Mouse (Mus musculus) heart, adult 11 months (tissue): ENCODE measurements around the gene Zfp958.
A peak's percentile ranks its signal among the peaks of the same experiment; 100 is the strongest.
"Not testable (repeated sequence)": the region's sequence is repeated elsewhere in the genome, so short reads cannot be mapped to it uniquely, and the experiment has no call there.

Experiments
- DNase-seq: peaks from one replicate; pipeline ENCODE4 v3.0.0; 2022

Zfp958 gene

DNA sequence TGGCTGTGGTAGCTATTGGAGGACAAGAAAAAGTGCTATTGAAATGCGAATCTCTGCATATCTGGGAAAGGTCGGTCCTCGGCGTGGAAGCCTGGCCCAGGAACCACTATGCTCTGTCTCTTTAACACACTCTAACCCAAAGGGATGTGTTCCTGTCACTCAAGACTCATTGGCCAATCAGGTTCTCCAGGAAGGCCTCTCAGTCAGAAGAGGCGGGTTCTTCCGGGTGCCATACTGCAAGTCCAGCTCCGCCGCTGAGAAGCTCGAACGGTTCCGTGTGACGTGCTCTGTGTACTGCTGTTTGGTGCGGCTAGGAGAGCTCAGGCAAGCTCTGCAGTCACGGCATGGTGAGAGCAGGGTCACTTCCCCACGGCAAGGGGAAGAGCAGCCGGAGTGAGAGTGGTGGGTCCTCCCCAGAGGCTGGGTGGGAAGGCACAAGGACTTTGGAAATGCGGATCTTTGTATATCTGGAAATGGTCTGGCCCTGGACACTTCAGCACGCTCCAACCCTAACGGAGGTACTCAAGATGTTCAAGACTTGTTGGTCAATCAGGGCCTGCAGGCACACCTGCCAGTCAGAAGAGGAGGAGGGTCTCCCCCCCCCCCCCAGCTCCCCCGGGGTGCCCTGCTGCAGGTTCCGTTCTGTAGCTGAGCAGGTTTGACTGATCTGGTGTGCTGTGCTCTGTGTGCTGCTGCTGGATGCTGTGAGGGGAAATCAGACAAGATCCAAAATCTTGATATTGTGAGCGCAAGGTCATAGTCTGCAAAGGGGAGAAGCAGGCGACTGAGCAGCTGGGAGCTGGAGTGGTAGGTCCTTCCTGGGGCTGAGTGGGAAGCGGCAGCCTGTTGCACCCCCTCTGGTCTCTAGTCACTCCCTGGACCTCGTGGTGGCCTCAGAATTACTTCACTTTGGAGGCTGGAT lies at the start of gene Zfp958:
TSS of gene Zfp958 (plus strand) at position 236 of the 922 bp plus-strand sequence.
- peak; percentile 99 for DNase-seq

- DNase-seq, result no peak
Observed at GRCm38 (mm10) chr8:4581986-4582385, 31.0 kb upstream of the Zfp958 start.

DNA sequence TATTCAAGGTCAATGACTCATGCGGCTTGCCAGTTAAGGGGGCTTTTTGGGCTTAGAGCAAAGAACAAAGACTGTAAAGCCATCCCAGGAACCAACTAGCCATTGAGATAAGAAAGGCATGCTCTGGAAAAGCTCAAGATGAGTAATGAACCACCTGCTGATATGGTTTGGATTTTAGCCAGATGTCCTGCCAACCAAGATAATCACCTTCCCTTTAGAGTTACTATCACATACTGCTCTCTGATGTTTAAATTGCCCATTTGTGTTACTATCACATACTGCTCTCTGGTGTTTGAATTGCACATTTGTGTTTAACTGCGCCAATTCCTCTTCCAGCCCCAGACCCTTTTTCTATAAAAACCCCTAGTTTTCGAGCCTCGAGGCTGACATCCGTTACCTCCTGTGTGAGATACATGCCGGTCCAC lies 30.2 kb upstream of the Zfp958 start:
- DNase-seq, result no peak

GRCm38 (mm10) chr8:4584660-4585059 lies 28.3 kb upstream of the Zfp958 start:
- DNase-seq, result no peak

DNA sequence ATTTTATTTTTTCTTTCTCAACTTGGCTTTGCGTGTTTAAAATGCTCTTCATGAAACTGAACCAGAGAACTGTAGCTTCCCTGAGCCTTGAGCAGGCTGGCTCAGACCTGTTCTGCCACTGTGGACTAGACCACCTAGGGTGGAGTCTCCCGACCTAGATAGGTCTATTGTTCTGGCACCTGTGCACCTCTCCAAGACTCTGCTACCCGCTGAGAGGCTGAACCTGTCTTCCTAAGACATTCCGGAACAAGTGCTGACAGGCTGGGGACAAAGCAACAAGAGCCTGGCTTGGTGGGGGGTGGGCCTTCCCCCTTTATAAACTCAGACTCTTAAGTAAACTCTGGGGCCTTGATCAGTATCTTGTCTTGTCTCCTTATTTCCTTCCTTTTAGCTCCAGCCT lies 26.6 kb upstream of the Zfp958 start:
- DNase-seq, result no peak

- DNase-seq, result no peak
Observed at GRCm38 (mm10) chr8:4588165-4589000, 24.6 kb upstream of the Zfp958 start.

DNA sequence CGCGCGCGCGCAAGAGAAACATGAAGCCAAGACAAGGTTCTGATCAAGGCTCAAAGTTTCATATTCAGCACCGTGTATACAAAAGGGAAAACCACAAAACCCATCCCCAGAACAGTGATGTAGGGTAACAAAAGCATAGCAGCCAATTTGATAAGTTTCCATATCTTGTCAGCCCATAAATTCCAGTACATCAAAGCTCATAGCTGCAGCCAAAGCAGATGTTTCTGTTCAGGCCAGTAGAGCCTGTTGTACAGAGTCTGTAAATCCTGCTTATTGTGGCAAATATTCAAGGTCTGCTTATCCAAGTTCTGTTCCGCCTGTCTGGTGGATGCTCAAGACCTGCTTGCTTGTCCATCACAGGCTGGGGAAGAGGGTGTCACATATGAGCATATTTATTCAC lies 4.1 kb upstream of the Zfp958 start:
- DNase-seq, result peak; percentile 37

DNA sequence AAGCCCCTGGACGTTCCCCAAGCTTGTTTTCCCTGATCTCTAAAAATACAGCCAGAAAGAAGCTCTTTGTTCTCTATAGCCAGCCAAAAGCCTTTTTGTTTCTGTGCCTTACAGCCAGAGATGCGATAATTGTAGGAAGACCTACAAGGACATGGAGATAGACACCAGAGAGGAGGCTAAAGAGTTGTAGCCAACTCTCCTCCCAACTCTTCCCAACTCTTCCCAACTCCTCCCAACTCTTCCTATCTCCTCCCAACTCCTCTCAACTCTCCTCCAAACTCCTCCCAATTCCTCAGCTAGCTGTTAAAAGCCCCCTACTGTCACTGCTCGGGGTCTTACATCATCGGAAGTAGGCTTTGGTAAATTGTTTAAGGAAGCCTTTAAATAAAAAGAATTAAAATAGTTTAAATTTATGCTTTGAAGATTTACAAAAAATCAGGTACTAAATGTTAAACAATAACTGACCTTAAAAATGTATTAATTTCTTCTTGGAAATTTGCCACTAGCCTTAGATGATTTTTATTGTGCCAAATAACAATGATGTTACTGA lies 1.3 kb upstream of the Zfp958 start:
- DNase-seq, result peak; percentile 87

DNA sequence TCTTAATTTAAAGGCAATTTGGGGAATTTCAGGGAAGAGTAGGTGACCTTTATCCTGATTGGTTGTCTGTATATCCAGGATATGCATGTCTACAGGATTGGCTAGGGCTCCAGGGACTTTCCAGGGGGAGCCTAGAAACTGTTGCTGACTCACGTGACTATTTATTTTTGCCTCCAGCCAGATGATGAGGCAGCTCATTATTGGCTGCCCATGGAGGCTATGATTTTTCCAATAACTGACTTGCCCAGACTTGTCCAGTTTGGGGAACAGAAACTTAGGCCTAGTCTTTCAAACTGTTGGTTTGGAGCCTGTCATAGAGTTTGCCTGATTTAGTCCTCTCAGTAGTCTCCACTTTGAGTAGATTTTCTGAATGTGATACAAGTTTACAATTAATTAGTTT lies 14.4 kb downstream of the Zfp958 start:
- peak; percentile 67 for DNase-seq

DNA sequence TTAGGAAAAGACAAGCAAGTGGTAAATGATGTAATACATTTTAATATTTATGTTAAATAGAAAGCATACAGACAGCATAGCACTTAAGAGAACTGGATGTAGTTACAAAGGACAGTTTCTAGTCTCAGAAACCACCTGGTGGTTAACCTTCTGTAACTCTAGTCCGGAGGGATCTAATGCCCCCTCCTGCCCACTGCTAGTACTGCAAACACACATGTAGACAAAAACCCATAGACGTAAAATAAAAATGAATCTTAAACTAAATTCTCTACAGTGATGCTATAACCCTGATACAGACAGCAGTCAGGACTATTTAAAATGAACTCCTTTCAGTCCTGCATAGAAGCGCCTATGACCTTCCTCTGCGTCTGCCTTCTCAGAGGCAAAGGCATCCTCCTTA lies 24.1 kb downstream of the Zfp958 start:
- no peak for DNase-seq

GRCm38 (mm10) chr8:4642974-4643373 lies 30.0 kb downstream of the Zfp958 start:
- DNase-seq, result not testable (repeated sequence)

- no peak for DNase-seq
Observed at GRCm38 (mm10) chr8:4656536-4656935, 43.6 kb downstream of the Zfp958 start.

GRCm38 (mm10) chr8:4675191-4676003 lies 62.4 kb downstream of the Zfp958 start:
- DNase-seq, result peak; percentile 87

DNA sequence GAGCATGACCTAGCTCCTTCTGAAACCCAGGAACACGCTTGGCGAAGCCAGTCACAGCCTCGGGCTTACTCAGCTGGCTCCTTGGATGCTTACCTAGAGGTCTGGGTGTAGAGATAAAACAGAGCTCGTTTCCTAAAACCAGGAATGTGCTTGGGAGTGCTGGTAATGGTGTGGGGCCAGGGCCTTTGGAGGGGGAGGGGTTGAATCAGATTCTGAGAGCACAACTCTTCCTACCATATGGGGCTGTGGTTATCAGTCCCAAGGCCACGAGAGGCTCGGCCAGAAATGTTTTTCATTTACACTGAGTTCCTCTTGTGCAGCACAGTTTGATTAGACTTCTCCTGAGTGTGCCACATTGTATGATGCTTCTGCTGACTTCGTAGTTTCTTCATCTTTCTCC lies 63.6 kb downstream of the Zfp958 start:
- DNase-seq, result peak; percentile 91

DNA sequence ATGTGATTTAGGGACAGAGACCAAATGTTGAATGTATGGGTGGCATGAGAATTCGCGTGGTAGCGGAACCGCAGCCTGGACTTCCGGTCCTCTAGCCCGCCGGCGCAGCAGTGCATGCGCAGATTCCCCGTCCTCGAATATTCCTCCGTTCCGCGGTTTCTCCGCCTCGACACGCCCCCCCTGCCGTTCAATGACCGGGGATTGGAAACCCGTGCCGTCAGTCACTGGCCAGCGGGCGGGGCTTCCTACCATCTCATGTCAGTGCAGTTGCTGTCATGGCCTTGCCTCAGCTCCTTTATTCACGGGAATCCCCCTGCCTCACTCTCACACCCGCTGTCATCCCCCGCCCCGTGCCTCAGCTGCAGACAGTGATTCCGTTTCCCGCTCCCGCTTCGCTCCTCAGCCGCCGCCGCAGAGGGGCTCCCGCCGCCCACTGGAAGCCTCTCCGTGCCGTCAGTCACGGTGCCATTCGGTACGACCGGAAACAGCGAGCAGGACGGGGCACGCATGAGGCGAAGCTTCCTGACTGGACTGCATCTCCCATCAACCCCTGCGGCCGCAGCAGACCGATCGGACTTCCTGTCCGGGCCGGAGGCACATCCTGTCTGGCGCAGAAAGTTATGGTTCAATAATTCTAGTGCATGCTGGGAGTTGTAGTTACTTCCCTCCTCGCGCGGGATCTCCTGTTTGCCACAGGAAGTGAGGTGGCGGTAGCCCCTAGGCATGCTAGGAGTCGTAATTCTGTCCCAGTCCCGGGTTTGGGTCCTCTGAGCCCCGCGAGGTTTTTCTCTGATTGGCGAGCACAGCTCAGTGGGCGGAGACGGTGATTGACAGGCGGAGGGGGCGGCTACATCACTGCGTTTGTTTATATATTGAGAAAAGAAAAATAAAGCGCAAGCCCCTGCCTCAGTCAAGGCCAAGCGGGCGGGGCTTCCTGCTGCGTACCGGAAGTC lies 64.6 kb downstream of the Zfp958 start:
- DNase-seq, result peak; percentile 100

GRCm38 (mm10) chr8:4678218-4678907 lies 65.4 kb downstream of the Zfp958 start:
- DNase-seq, result peak; percentile 99

DNA sequence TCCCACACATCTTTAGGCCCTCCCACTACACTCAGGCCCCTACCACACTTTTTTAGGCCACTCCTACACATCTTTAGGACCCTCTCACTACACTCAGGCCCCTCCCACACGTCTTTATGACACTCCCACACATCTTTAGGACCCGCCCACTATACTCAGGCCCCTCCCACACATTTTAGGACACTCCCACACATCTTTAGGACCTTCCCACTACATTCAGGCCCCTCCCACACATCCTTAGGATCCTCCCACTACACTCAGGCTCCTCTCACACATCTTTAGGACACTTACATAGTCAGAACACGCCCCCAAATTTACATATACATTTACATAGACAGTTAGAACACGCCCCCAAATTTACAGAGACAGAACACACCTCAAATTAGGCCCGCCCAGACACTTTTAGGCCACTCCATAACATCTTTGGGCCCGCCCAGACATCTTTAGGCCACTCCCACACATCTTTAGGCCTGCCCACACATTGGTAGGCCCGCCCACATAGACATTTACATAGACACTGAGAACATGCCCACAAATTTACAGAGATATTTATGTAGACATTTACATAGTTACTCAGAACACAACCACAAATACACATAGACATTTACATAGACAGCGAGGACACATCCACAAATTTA lies 66.1 kb downstream of the Zfp958 start:
- peak; percentile 89 for DNase-seq

- DNase-seq, result peak; percentile 90
Observed at GRCm38 (mm10) chr8:4679796-4680195, 66.8 kb downstream of the Zfp958 start.
